Mouse (Mus musculus): ENCODE measurements around the gene Gm37240. TPM values are rescaled to one million over a fixed set of nuclear protein-coding genes. Genes with fewer than 3 reads are reported as not detected.
A peak's percentile ranks its signal among the peaks of the same experiment; 100 is the strongest.

Gene Gm37240
- polyA plus RNA-seq, 1 experiment from 2014 or later: 10.8 TPM

DNA sequence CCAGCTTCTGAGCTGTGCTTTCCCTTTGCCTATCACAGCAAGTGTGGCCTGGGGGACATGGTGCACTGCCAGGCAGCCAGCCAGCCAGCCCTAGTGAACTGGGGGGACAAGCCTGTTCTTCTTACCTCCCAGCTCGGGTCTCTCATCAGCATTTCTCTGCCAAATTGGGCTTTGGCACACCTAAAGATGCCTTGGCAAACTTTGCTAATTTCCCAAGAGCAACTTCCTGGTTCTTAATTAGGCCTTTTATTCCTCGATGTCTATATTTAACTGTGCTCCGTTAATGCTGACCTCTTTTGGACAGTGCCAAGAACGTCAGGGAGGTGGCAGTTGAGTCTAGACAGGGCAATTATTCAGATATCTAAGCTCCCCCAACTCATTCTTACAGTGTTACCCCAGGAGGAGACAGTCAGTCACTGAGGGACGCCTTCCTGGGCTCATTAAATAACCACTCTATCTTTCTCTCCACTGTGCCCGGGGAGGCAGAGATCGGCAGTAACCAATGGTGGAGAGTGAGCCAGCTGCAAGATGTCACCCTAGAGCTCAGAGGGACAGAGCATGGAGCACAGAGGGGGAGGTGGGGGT, 771.3 kb downstream of the Gm37240 start:
- peaks cover 9% of the 10 kb centered on the region for H3K27me3 ChIP-seq
- DNase-seq (ENCODE audit: low read depth, low spot score) (no peak), ATAC-seq (no peak)
- in situ Hi-C loops (cut with MboI; ENCODE audit: low pct_unique_long_range_greater_than_20kb): no loop called here
- no peak for TF ChIP-seq CTCF (IDR thresholded peaks at IDR 0.05)
- ChIA-PET CTCF (interaction anchor here (1.0 to 1.2 kb wide), 3 partner anchors 27 to 194 kb away, joined by 3 read pairs; no protein-coding TSS in a partner anchor), POLR2A (no interaction called here)

DNA sequence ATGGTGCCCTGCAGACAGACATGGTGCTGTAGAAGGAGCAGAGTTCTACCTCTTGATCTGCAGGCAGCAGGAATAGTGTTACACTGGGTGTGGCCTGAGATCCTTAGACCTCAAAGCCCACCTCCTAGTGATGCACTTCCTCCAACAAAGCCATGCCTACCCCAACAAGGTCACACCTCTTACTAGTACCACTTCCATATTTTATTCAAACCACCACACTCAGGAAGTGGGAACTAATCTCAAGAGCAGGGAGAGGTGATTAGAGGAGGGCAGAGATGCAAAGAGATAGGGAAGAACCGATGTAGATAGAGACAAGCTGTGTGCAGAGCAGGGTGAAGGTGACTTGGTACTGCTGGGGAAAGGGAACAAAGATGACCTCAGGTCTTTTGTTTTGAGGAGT, 773.8 kb downstream of the Gm37240 start:
- CTCF ChIA-PET: no interaction called here
- no peak for TF ChIP-seq CTCF (IDR thresholded peaks at IDR 0.05)
- DNase-seq (ENCODE audit: low read depth, low spot score) (no peak), ATAC-seq (no peak)
- in situ Hi-C loops (cut with MboI; ENCODE audit: low pct_unique_long_range_greater_than_20kb): no loop called here
- peaks cover 9% of the 10 kb centered on the region for H3K27me3 ChIP-seq
- POLR2A ChIA-PET: no interaction called here

DNA sequence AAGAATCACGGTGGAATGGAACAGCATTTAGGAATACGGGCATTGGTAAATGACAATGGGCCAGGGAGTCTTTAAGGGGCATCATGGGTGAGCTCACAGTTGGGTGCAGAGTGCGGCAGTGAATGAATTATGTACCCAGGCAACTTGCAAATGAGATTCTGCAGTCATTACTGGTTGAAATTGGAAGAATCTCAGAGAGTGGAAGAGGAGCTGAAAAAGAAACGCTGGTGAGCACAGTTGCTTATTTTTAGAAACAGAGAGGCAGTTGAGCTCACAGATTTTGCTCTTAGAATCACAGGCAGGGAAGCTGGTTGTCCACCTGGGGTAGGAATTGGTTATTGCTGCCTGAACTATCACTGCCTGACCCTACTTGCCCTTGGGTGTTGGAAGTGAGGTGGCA, 776.6 kb downstream of the Gm37240 start:
- peaks cover 15% of the 10 kb centered on the region for H3K27me3 ChIP-seq
- ATAC-seq: no peak
- in situ Hi-C loops (cut with MboI; ENCODE audit: low pct_unique_long_range_greater_than_20kb): no loop called here
- ChIA-PET CTCF (interaction anchor here (1.1 to 1.3 kb wide), 3 partner anchors 19 to 91 kb away, joined by 3 to 4 read pairs (median 3); no protein-coding TSS in a partner anchor), POLR2A (no interaction called here)
- no peak for TF ChIP-seq CTCF (IDR thresholded peaks at IDR 0.05)
- DNase-seq (ENCODE audit: low read depth, low spot score): no peak

DNA sequence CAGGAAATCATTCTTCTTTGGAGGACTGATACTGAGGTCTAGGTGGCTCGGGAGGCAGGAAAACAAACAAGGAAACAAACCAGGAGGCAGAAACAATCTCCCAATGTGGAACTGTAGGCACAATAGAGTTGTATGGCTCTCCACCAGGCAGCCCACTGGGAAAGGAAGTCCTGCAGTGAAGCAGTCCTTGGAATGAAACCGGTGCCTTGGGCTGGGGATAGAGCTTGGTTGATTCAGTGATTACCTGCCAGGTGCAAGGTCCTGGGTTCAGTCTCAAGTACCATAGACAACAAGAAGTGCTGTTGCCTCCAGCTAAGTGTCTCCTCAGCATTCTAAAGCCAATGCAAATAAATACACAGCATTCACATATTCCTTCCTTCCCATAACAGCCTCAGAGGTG, 778.1 kb downstream of the Gm37240 start:
- in situ Hi-C loops (cut with MboI; ENCODE audit: low pct_unique_long_range_greater_than_20kb): no loop called here
- peaks cover 19% of the 10 kb centered on the region for H3K27me3 ChIP-seq
- ATAC-seq: no peak
- TF ChIP-seq CTCF (IDR thresholded peaks at IDR 0.05): no peak
- ChIA-PET POLR2A (no interaction called here), CTCF (no interaction called here)
- DNase-seq (ENCODE audit: low read depth, low spot score): no peak

DNA sequence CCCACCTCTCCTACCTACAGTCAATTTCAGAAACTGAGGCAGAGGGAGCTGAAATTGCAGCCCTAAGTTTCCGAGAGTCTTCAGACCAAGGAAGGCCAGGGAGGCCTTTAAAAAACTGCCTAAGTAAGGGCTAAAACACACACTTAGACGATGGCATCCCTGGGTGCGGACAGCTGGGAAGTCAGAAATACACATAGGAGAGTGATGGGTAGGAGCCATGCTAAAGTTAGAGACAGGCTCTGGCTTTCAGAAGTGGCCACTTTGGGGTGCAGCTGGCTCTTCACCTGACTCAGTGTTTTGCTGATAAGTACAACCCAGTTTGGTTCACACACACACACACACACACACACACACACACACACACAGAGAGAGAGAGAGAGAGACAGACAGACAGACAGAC, 778.9 kb downstream of the Gm37240 start:
- no peak for TF ChIP-seq CTCF (IDR thresholded peaks at IDR 0.05)
- in situ Hi-C loops (cut with MboI; ENCODE audit: low pct_unique_long_range_greater_than_20kb): no loop called here
- DNase-seq (ENCODE audit: low read depth, low spot score): no peak
- ATAC-seq: no peak
- peaks cover 14% of the 10 kb centered on the region for H3K27me3 ChIP-seq
- ChIA-PET CTCF (no interaction called here), POLR2A (no interaction called here)

DNA sequence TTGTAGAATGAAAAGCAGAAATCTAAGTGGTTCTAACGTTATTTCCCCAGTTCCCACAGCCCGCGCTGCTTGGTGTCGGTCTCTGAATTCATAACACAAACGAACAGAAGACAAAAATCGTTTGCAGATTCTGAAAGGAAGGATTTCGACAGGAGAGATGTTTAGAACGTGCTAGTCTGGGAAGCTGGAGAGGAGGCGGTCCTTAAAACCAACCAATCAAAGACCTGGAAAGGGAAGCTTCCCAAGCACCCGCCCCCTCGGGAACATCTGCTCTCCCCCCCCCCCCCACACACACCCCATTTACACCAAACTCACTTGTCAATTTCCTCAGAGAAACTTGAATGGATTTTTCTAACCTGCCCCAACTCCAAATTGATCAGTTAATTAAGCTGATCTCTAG, 780.4 kb downstream of the Gm37240 start:
- in situ Hi-C loops (cut with MboI; ENCODE audit: low pct_unique_long_range_greater_than_20kb): no loop called here
- POLR2A ChIA-PET: no interaction called here
- DNase-seq (ENCODE audit: low read depth, low spot score): no peak
- peaks cover 14% of the 10 kb centered on the region for H3K27me3 ChIP-seq
- ATAC-seq: no peak
- CTCF ChIA-PET: no interaction called here
- TF ChIP-seq CTCF (IDR thresholded peaks at IDR 0.05): no peak

DNA sequence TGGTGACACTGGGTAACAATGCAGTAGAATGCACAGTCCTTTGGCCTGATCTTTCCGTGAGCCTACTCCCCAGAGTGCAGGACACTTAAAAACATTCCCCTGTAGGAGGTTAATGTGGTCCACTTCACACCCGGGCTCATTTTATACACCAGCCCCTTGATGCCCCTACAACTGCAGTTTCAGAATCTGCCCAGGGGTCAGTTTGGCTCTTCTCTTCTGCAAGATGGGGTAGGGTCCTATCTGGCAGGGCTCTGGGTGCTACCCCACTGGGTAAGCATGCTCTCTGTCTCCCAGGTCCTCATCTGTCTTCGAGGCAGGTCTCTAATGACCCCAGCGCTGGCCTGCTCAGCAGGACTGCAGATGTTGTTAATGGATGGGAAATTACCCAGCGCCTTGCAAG, 783.0 kb downstream of the Gm37240 start:
- ChIA-PET CTCF (no interaction called here), POLR2A (no interaction called here)
- DNase-seq (ENCODE audit: low read depth, low spot score): no peak
- TF ChIP-seq CTCF (IDR thresholded peaks at IDR 0.05): no peak
- no peak for ATAC-seq
- peaks cover 14% of the 10 kb centered on the region for H3K27me3 ChIP-seq
- in situ Hi-C loops (cut with MboI; ENCODE audit: low pct_unique_long_range_greater_than_20kb): no loop called here

DNA sequence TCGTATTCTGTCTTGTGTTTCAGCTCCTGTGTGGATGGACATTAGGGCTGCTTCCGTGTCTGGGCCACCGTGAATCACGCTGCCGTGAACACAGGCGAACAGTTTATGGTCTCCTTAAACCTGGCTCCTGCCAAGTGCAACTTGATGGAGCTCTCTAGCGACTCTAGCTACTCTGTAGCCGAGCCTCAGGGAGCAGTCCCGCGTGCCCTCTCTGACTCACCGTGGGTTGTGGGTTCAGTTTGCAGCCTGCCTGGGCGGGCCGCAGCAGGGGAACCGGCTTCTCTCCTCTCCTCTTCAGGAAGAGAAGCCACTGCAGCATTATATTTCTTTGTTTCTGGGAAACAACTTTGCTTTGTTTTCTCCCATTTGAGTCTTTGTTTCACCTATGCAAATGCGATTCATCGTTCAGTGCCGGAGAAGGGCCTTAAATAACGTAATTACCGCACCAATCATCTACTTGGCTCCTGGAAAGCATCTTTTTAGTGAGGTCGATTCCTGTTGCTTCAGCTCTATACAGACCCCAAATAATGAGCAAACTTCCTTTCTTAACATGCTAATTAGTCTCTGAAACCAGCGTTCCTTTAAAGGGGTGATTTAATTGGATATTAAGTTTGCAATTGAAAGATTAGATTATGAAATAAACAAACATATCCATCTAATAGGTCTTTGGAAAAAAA, 806.3 kb downstream of the Gm37240 start:
- no peak for DNase-seq (ENCODE audit: low read depth, low spot score)
- ATAC-seq: peak; percentile 51
- H3K27me3 ChIP-seq: peaks cover 6% of the 10 kb centered on the region
- in situ Hi-C loops (cut with MboI; ENCODE audit: low pct_unique_long_range_greater_than_20kb): no loop called here
- ChIA-PET CTCF (interaction anchor here (1.7 kb wide), 1 partner anchor 16 kb away, joined by 3 read pairs; no protein-coding TSS in a partner anchor), POLR2A (interaction anchor here (1.3 kb wide), 1 partner anchor 19 kb away, joined by 4 read pairs; no protein-coding TSS in a partner anchor)
- TF ChIP-seq CTCF (IDR thresholded peaks at IDR 0.05): no peak

DNA sequence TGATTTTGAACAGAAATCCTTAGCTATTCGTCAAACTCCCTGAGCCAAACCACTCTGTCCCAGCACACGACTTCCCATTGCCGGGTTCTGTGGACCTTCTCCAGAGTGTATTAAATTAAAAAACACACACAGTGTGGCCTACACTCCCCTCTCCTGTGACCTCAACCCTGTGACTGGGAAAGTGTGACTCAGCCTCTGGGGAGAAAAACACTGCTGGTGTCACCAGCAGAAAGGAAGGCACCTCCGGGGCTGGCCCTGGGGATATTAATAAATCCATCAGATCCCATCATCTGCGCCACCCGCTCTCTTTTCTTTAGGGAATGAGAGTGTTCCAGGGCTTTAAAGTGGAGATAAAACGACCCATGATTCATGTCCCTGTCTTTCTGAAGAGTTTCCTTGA, 823.2 kb downstream of the Gm37240 start:
- H3K27me3 ChIP-seq: no peaks in the 10 kb centered on the region
- in situ Hi-C loops (cut with MboI; ENCODE audit: low pct_unique_long_range_greater_than_20kb): no loop called here
- CTCF ChIA-PET: interaction anchor here (1.4 to 1.5 kb wide), 2 partner anchors 9 to 17 kb away, joined by 3 to 5 read pairs; no protein-coding TSS in a partner anchor
- TF ChIP-seq CTCF (IDR thresholded peaks at IDR 0.05): no peak
- ATAC-seq: peak; percentile 38
- POLR2A ChIA-PET: interaction anchor here (0.6 kb wide), 1 partner anchor 1036 kb away, joined by 3 read pairs; no protein-coding TSS in a partner anchor
- no peak for DNase-seq (ENCODE audit: low read depth, low spot score)

DNA sequence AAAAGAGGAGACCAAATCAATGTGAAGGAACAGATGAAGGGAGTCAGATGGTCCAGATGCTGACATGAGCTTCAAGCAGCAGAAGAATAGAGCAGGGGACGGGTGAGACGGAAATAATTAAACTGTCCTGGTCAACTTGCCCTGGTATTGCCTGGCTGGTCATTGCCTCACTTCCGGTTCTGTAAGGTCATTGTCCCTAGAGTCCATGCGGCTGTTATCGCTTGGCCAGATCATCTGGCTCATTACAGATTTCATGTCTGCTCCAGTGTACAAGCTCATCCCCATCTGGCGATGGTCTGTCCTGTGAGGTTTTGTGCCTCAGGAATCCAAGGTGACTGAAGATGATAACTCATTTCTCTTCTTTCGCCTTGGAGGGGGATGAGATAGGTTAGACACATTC, 827.2 kb downstream of the Gm37240 start:
- ChIA-PET POLR2A (no interaction called here), CTCF (interaction anchor here (1.3 kb wide), 1 partner anchor 42 kb away, joined by 3 read pairs; no protein-coding TSS in a partner anchor)
- DNase-seq (ENCODE audit: low read depth, low spot score) (no peak), ATAC-seq (no peak)
- in situ Hi-C loops (cut with MboI; ENCODE audit: low pct_unique_long_range_greater_than_20kb): no loop called here
- TF ChIP-seq CTCF (IDR thresholded peaks at IDR 0.05): no peak
- peaks cover 3% of the 10 kb centered on the region for H3K27me3 ChIP-seq

DNA sequence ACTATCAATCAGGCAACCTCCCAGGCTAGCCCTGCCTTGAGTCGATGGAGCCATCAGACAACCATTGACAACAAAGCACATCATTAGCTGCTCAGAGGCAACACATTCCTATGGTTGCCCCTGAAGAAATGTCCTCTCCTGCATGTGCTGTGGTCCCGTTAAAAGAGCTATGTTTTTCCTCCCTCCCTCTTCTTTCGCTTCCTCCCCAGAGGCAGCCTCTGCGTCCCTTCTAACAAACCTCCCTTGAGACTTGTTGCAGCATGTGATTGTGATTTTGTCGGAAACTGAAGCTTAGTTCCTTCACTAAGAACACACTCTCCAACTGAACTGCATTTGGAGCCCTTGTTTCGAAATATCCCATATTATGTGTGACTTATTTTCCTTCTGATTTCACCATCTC, 830.1 kb downstream of the Gm37240 start:
- CTCF ChIA-PET: interaction anchor here (1.2 to 1.8 kb wide), 2 partner anchors 12 to 26 kb away, joined by 3 to 4 read pairs; no protein-coding TSS in a partner anchor
- TF ChIP-seq CTCF (IDR thresholded peaks at IDR 0.05): no peak
- POLR2A ChIA-PET: no interaction called here
- ATAC-seq (no peak), DNase-seq (ENCODE audit: low read depth, low spot score) (no peak)
- in situ Hi-C loops (cut with MboI; ENCODE audit: low pct_unique_long_range_greater_than_20kb): no loop called here
- peaks cover 7% of the 10 kb centered on the region for H3K27me3 ChIP-seq

All from Patski (cell line).